Mouse (Mus musculus): ENCODE results near the gene Hormad2. TPM values are rescaled to one million over a fixed set of nuclear protein-coding genes. Genes with fewer than 3 reads are reported as not detected.

Hormad2 gene
- polyA plus RNA-seq, 1 experiment, result 0.10 TPM

DNA sequence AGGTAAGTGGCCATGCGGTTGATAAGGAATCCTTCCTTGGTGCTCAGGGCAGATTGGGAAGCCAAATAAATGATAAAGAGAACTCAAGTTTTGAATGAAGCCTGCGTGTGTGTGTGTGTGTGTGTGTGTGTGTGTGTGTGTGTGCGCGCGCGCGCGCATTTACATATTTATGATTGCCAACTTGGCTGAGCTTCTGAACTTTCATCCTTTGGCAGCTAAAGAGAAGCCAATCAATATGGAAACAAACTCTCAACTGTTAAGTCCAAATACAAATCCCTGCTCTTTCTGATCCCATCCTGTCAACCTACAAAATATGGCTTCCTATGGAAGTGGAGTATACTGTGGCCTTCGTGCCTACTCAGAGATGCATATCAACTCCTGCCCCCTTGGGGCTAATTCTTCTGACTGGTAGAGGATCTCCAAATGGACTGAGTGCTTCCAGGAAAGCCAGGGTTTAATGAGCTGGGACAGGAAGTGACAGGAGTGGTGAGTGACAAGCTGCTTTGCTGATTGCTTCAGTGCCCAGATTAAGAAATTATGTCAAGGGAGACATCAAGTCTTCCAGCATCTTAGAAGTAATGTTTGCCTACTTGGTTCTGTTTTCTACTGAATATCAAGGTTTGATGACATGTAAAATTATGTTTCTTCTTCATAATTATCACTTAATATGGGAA is 5.4 kb upstream of the Hormad2 start:
- TF ChIP-seq POLR2A (IDR thresholded peaks at IDR 0.05; ENCODE audit: borderline replicate concordance, extremely low read depth, insufficient read depth, insufficient read length, poor library complexity, severe bottlenecking) (no peak), CTCF (IDR thresholded peaks at IDR 0.05; ENCODE audit: borderline replicate concordance, extremely low read depth, insufficient read depth, insufficient read length) (no peak)
- no peak for DNase-seq (ENCODE audit: low read depth)

GRCm38 (mm10) chr11:4442280-4442679 is 1.4 kb upstream of the Hormad2 start:
- no peak for DNase-seq (ENCODE audit: low read depth)
- TF ChIP-seq CTCF (IDR thresholded peaks at IDR 0.05; ENCODE audit: borderline replicate concordance, extremely low read depth, insufficient read depth, insufficient read length) (no peak), POLR2A (IDR thresholded peaks at IDR 0.05; ENCODE audit: borderline replicate concordance, extremely low read depth, insufficient read depth, insufficient read length, poor library complexity, severe bottlenecking) (no peak)

- no peak for DNase-seq (ENCODE audit: low read depth)
- TF ChIP-seq CTCF (IDR thresholded peaks at IDR 0.05; ENCODE audit: borderline replicate concordance, extremely low read depth, insufficient read depth, insufficient read length), result no peak
These were observed 2.7 kb downstream of the Hormad2 start for GRCm38 (mm10) chr11:4438211-4438610.

DNA sequence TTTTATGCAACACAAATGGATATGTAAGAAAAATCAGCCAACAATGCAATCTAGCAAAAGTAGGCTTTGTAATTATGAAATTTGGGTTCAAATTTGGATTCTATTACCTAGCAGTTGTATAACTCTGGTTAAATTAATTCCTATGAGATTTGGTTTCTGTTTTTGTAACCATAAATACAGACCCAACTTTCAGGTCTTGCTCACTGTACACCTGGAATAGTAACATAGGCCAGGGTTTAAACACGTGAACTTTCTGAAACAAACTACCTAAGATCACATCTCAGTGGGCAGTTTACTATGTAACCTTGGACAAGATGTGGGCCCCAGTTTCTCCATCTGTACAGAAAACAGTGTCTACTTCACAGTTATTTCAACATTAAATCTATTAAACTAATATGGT is 3.6 kb downstream of the Hormad2 start:
- TF ChIP-seq CTCF (IDR thresholded peaks at IDR 0.05; ENCODE audit: borderline replicate concordance, extremely low read depth, insufficient read depth, insufficient read length), result no peak
- no peak for DNase-seq (ENCODE audit: low read depth)

GRCm38 (mm10) chr11:4436631-4437030 is 4.3 kb downstream of the Hormad2 start:
- no peak for TF ChIP-seq POLR2A (IDR thresholded peaks at IDR 0.05; ENCODE audit: borderline replicate concordance, extremely low read depth, insufficient read depth, insufficient read length, poor library complexity, severe bottlenecking)
- DNase-seq (ENCODE audit: low read depth), result peak; percentile 74

DNA sequence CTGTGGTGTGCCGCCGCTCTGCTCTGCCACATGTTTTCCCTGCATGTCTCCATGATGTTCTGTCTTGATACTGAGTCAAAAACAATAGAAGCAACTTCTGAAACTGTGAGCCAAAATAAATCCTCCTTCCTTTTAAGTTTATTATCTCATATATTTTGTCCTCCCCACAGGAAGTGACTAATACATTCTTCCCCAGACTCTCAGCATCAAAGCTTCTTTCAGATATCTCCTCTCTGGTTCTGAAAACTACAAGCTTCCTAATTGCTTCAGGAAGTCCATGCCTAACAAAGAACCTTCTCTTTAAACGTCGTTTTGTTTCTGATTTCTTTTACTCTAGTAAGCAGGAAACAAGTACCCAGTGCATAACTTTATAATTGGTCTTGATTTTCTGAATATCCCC is 6.4 kb downstream of the Hormad2 start:
- TF ChIP-seq POLR2A (IDR thresholded peaks at IDR 0.05; ENCODE audit: borderline replicate concordance, extremely low read depth, insufficient read depth, insufficient read length, poor library complexity, severe bottlenecking), result no peak
- no peak for TF ChIP-seq CTCF (IDR thresholded peaks at IDR 0.05; ENCODE audit: borderline replicate concordance, extremely low read depth, insufficient read depth, insufficient read length)
- no peak for DNase-seq (ENCODE audit: low read depth)

- no peak for DNase-seq (ENCODE audit: low read depth)
- TF ChIP-seq POLR2A (IDR thresholded peaks at IDR 0.05; ENCODE audit: borderline replicate concordance, extremely low read depth, insufficient read depth, insufficient read length, poor library complexity, severe bottlenecking) (no peak), CTCF (IDR thresholded peaks at IDR 0.05; ENCODE audit: borderline replicate concordance, extremely low read depth, insufficient read depth, insufficient read length) (no peak)
These were observed 17.1 kb downstream of the Hormad2 start for GRCm38 (mm10) chr11:4423818-4424217.

GRCm38 (mm10) chr11:4422494-4423425 is 18.1 kb downstream of the Hormad2 start:
- TF ChIP-seq POLR2A (IDR thresholded peaks at IDR 0.05; ENCODE audit: borderline replicate concordance, extremely low read depth, insufficient read depth, insufficient read length, poor library complexity, severe bottlenecking) (no peak), CTCF (IDR thresholded peaks at IDR 0.05; ENCODE audit: borderline replicate concordance, extremely low read depth, insufficient read depth, insufficient read length) (no peak)
- no peak for DNase-seq (ENCODE audit: low read depth)

DNA sequence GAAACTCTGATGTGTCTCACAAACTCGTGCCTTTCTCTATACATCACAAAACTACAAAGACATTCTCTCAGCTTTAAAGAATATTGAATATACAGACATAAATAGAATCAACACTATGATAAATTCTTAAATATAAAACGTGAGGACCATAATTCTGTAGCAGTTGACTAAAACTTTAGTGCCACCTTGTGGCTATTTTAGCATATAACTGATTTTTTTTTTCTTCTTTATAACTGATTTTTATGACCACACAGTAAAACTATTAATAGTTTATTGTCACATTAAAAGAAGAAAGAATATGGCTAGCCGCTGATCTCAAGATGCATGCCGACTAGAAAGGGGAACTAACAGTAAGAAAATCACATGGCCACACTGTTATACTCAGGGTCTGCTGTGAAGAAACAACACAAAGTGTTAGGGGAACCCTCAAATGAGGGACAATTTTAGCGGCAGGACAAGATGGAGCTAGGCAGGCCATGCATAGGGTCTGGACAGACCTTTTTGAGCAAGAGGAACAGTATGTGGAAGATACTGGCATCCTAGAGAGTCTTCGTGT is 18.9 kb downstream of the Hormad2 start:
- peak; percentile 47 for DNase-seq (ENCODE audit: low read depth)
- TF ChIP-seq POLR2A (IDR thresholded peaks at IDR 0.05; ENCODE audit: borderline replicate concordance, extremely low read depth, insufficient read depth, insufficient read length, poor library complexity, severe bottlenecking) (no peak), CTCF (IDR thresholded peaks at IDR 0.05; ENCODE audit: borderline replicate concordance, extremely low read depth, insufficient read depth, insufficient read length) (no peak)

DNA sequence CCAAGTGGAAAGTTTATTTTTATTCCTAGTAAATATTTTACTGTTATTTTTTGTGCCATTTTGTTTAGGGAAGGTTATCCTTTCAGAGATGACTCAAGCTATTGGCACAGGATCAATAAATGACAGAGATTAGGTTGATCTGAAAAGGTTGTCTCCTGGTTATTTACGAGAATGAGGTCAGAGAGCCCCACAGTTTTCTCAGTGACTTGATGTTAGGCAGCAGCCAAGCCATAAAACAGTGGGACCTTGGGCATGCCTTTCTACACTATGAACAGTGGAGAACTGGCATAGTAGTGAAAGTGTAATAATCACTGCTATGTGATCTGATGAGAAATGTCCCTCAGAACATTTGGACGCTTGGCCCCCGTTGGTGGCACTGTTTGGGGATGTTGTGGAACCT is 22.9 kb downstream of the Hormad2 start:
- no peak for DNase-seq (ENCODE audit: low read depth)
- no peak for TF ChIP-seq POLR2A (IDR thresholded peaks at IDR 0.05; ENCODE audit: borderline replicate concordance, extremely low read depth, insufficient read depth, insufficient read length, poor library complexity, severe bottlenecking)
- TF ChIP-seq CTCF (IDR thresholded peaks at IDR 0.05; ENCODE audit: borderline replicate concordance, extremely low read depth, insufficient read depth, insufficient read length), result no peak

DNA sequence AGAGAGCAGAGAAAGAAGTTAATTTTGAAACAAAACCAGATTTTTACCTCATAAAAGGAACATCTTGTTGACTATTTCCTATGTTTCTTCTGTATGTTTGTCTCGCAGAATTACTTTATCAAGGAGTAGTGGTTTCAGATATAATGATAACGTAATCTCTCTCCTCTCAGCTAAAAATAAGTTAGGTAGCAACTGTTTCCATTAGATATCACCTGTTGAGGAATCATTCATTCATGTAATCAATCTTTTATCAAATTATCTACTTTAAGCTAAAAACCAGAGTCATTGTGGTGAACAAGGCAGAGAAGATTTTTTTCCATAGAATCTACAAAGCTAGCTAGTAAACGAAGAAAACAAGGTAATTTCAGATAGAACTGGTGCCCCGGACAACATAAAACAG is 28.6 kb downstream of the Hormad2 start:
- TF ChIP-seq POLR2A (IDR thresholded peaks at IDR 0.05; ENCODE audit: borderline replicate concordance, extremely low read depth, insufficient read depth, insufficient read length, poor library complexity, severe bottlenecking) (no peak), CTCF (IDR thresholded peaks at IDR 0.05; ENCODE audit: borderline replicate concordance, extremely low read depth, insufficient read depth, insufficient read length) (no peak)
- no peak for DNase-seq (ENCODE audit: low read depth)

GRCm38 (mm10) chr11:4404277-4404676 is 36.6 kb downstream of the Hormad2 start:
- TF ChIP-seq CTCF (IDR thresholded peaks at IDR 0.05; ENCODE audit: borderline replicate concordance, extremely low read depth, insufficient read depth, insufficient read length) (no peak), POLR2A (IDR thresholded peaks at IDR 0.05; ENCODE audit: borderline replicate concordance, extremely low read depth, insufficient read depth, insufficient read length, poor library complexity, severe bottlenecking) (no peak)
- DNase-seq (ENCODE audit: low read depth), result no peak
